Mouse (Mus musculus): ENCODE measurements around the gene Mtfmt.

GRCm38 (mm10) chr9:65472769-65473168 lies 37.2 kb downstream of the Mtfmt start:
- TF ChIP-seq CTCF (IDR thresholded peaks at IDR 0.05; ENCODE audit: low read depth) = no peak
- no peak for TF ChIP-seq EP300 (IDR thresholded peaks at IDR 0.05; ENCODE audit: low read depth)
